Mouse (Mus musculus): ENCODE data around the gene Tmbim4.

GRCm38 (mm10) chr10:120272270-120272883, 71.0 kb downstream of the Tmbim4 start:
- no peak for TF ChIP-seq CTCF (IDR thresholded peaks at IDR 0.05; ENCODE audit: borderline replicate concordance, control insufficient read depth, extremely low read depth, insufficient read depth, low read length, poor library complexity)
- no peak for TF ChIP-seq POLR2A (IDR thresholded peaks at IDR 0.05; ENCODE audit: control insufficient read depth, extremely low read depth, insufficient read depth, low read length, poor library complexity)

Data from thymus, adult 2 months (tissue).